Mouse (Mus musculus) limb, embryonic 14.5 days (tissue): ENCODE measurements at regions not wholly inside any gene's neighbourhood (a gene's known extent, or its start where the extent isn't known, plus 50 kb on each side); places are given as distances from the start of the nearest gene placed in this dataset.
"Not testable (repeated sequence)": the region's sequence is repeated elsewhere in the genome, so short reads cannot be mapped to it uniquely, and the experiment has no call there.

Source experiments
- ATAC-seq: fragments of 200-750 bp; cut with Nextera tagmentation; 2 replicates; pipeline ENCODE4 v1.8.0; 2017; ENCODE audit warnings: low read depth, moderate number of reproducible peaks, moderate TSS enrichment; ENCODE audit not compliant: low FRiP score
- DNase-seq: peaks from one replicate; pipeline ENCODE4 v3.0.0-alpha.2; 2015; ENCODE audit warnings: low spot score
- H3K27ac ChIP-seq: fragments of 300-500 bp; sonication (generic); replicated peaks from 2 replicates; pipeline ENCODE4 v1.5.1; 2014; ENCODE audit warnings: low read depth, mild to moderate bottlenecking, low read length, moderate library complexity, mixed read lengths
- H3K27me3 ChIP-seq: fragments of 300-500 bp; sonication (generic); 2 replicates; pipeline ENCODE4 v1.6.1; 2014; ENCODE audit warnings: low read length, mixed read lengths; ENCODE audit not compliant: control insufficient read depth, insufficient read depth
- H3K36me3 ChIP-seq: fragments of 300-500 bp; sonication (generic); 2 replicates; pipeline ENCODE4 v1.6.1; 2014; ENCODE audit warnings: mild to moderate bottlenecking, low read length, moderate library complexity, mixed read lengths; ENCODE audit not compliant: control insufficient read depth, insufficient read depth
- H3K4me1 ChIP-seq: fragments of 300-500 bp; sonication (generic); 2 replicates; pipeline ENCODE4 v1.6.1; 2014; ENCODE audit warnings: antibody characterized with exemption, low read length, mixed read lengths; ENCODE audit not compliant: control insufficient read depth, insufficient read depth
- H3K4me2 ChIP-seq: fragments of 300-500 bp; sonication (generic); replicated peaks from 2 replicates; pipeline ENCODE4 v1.6.1; 2014; ENCODE audit warnings: low read depth, mild to moderate bottlenecking, low read length, moderate library complexity; ENCODE audit not compliant: severe bottlenecking
- H3K4me3 ChIP-seq: fragments of 300-500 bp; sonication (generic); replicated peaks from 2 replicates; pipeline ENCODE4 v1.5.1; 2014; ENCODE audit warnings: low read length
- H3K9ac ChIP-seq: fragments of 300-500 bp; sonication (generic); 2 replicates; pipeline ENCODE4 v1.6.1; 2014; ENCODE audit warnings: mild to moderate bottlenecking, low read depth, low read length, moderate library complexity; ENCODE audit not compliant: severe bottlenecking
- H3K9me3 ChIP-seq: fragments of 300-500 bp; sonication (generic); 2 replicates; pipeline ENCODE4 v1.6.1; 2016; ENCODE audit warnings: low read length; ENCODE audit not compliant: control insufficient read depth
- POLR2A ChIP-seq: fragments of 200-500 bp; IDR thresholded peaks from 2 replicates; pipeline ENCODE4 v1.8.0; 2012; ENCODE audit warnings: inconsistent platforms, mild to moderate bottlenecking, moderate library complexity, borderline replicate concordance; ENCODE audit not compliant: insufficient read depth, insufficient read length; ENCODE audit errors: extremely low read depth
- WGBS: fragments of 180-500 bp; shearing (Covaris S2); extraction: QIAGEN DNeasy Blood & Tissue Kit; methylation state at CpG from one replicate; pipeline ENCODE4 v1.1.7; 2014; 5-methylcytosine and 5-hydroxymethylcytosine counted together

GRCm38 (mm10) chr5:97809007-97809406, 221.8 kb downstream of the Antxr2 start:
- ATAC-seq (no peak), DNase-seq (peak; percentile 60)
- Histone ChIP-seq H3K27ac (no peak overlapping the region), H3K4me3 (no peak overlapping the region), H3K36me3 (no peaks in the 10 kb centered on the region), H3K4me2 (no peak overlapping the region), H3K4me1 (peaks cover 5% of the 10 kb centered on the region; the same call in 1 of the 2 replicates), H3K9ac (no peak overlapping the region), H3K27me3 (no peaks in the 10 kb centered on the region), H3K9me3 (no peaks in the 10 kb centered on the region)
- 22% methylated on average over 2 of the region's 2 CpGs for WGBS
- TF ChIP-seq POLR2A, result no peak

GRCm38 (mm10) chr5:97807171-97807570, 223.7 kb downstream of the Antxr2 start:
- Histone ChIP-seq H3K27ac (no peak overlapping the region), H3K9me3 (no peaks in the 10 kb centered on the region), H3K36me3 (no peaks in the 10 kb centered on the region), H3K4me2 (no peak overlapping the region), H3K27me3 (no peaks in the 10 kb centered on the region), H3K4me3 (no peak overlapping the region), H3K4me1 (peaks cover 5% of the 10 kb centered on the region; the same call in 1 of the 2 replicates), H3K9ac (no peak overlapping the region)
- 41% methylated on average over 1 of the region's 1 CpGs for WGBS
- TF ChIP-seq POLR2A, result no peak
- no peak for ATAC-seq
- DNase-seq, result no peak

GRCm38 (mm10) chr5:97806754-97807153, 224.1 kb downstream of the Antxr2 start:
- Histone ChIP-seq H3K27ac (no peak overlapping the region), H3K4me1 (peaks cover 5% of the 10 kb centered on the region; the same call in 1 of the 2 replicates), H3K4me3 (no peak overlapping the region), H3K36me3 (no peaks in the 10 kb centered on the region), H3K9ac (no peak overlapping the region), H3K4me2 (no peak overlapping the region), H3K9me3 (no peaks in the 10 kb centered on the region), H3K27me3 (no peaks in the 10 kb centered on the region)
- no peak for TF ChIP-seq POLR2A
- DNase-seq, result no peak
- no peak for ATAC-seq

GRCm38 (mm10) chr5:97800017-97800416, 230.8 kb downstream of the Antxr2 start:
- Histone ChIP-seq H3K4me2 (no peak overlapping the region), H3K4me3 (no peak overlapping the region), H3K27me3 (no peaks in the 10 kb centered on the region), H3K9ac (no peak overlapping the region), H3K9me3 (no peaks in the 10 kb centered on the region), H3K36me3 (no peaks in the 10 kb centered on the region), H3K4me1 (no peaks in the 10 kb centered on the region), H3K27ac (no peak overlapping the region)
- no peak for ATAC-seq
- peak; percentile 4 for DNase-seq
- no peak for TF ChIP-seq POLR2A
- WGBS, result 19% methylated on average over 3 of the region's 3 CpGs

GRCm38 (mm10) chr5:97788175-97788574, 242.7 kb downstream of the Antxr2 start:
- no peaks in the 10 kb centered on the region for H3K4me1 ChIP-seq
- 89% methylated on average over 9 of the region's 9 CpGs for WGBS

GRCm38 (mm10) chr5:97787001-97787400, 243.8 kb downstream of the Antxr2 start:
- H3K27me3 ChIP-seq, result no peaks in the 10 kb centered on the region
- no peak for DNase-seq
- no peaks in the 10 kb centered on the region for H3K4me1 ChIP-seq
- no peak overlapping the region for H3K4me3 ChIP-seq
- H3K27ac ChIP-seq, result no peak overlapping the region
- H3K9ac ChIP-seq, result no peak overlapping the region
- no peaks in the 10 kb centered on the region for H3K9me3 ChIP-seq
- no peak for ATAC-seq
- TF ChIP-seq POLR2A, result no peak
- no peak overlapping the region for H3K4me2 ChIP-seq
- no peaks in the 10 kb centered on the region for H3K36me3 ChIP-seq
- WGBS, result 86% methylated on average over 5 of the region's 5 CpGs

More at GRCm38 (mm10) chr5:97788175-97788574, 242.7 kb downstream of the Antxr2 start:
- Histone ChIP-seq H3K4me2 (no peak overlapping the region), H3K9ac (no peak overlapping the region), H3K27ac (no peak overlapping the region), H3K27me3 (no peaks in the 10 kb centered on the region), H3K4me3 (no peak overlapping the region), H3K9me3 (no peaks in the 10 kb centered on the region), H3K36me3 (no peaks in the 10 kb centered on the region)
- DNase-seq (no peak), ATAC-seq (no peak)
- TF ChIP-seq POLR2A, result no peak

- ATAC-seq, H3K36me3 ChIP-seq, DNase-seq, H3K9me3 ChIP-seq, H3K27me3 ChIP-seq, H3K27ac ChIP-seq, H3K4me3 ChIP-seq, H3K4me2 ChIP-seq, H3K9ac ChIP-seq, H3K4me1 ChIP-seq: not testable (repeated sequence)
- 92% methylated on average over 3 of the region's 3 CpGs for WGBS
These were observed 255.7 kb downstream of the Antxr2 start for GRCm38 (mm10) chr5:97775100-97775499.

- ATAC-seq, H3K4me3 ChIP-seq, H3K9me3 ChIP-seq, H3K4me2 ChIP-seq, DNase-seq, H3K27ac ChIP-seq, H3K36me3 ChIP-seq, H3K4me1 ChIP-seq, H3K27me3 ChIP-seq, H3K9ac ChIP-seq: not testable (repeated sequence)
- WGBS, result 64% methylated on average over 4 of the region's 4 CpGs
These were observed 257.4 kb downstream of the Antxr2 start for GRCm38 (mm10) chr5:97773451-97773850.
